Mouse (Mus musculus) liver, adult 2 months (tissue): ENCODE measurements at regions not wholly inside any gene's neighbourhood (a gene's known extent, or its start where the extent isn't known, plus 50 kb on each side); places are given as distances from the start of the nearest gene placed in this dataset.

Experiments
- DNase-seq: peaks from one replicate; pipeline ENCODE4 v3.0.0-alpha.2; 2011; ENCODE audit warnings: low read depth, low spot score; ENCODE audit errors: extremely low read depth
- H3K27ac ChIP-seq: fragments of 200-500 bp; replicated peaks from 2 replicates; pipeline ENCODE4 v1.5.1; 2012; ENCODE audit warnings: low read depth, mild to moderate bottlenecking, control low read depth, inconsistent platforms, low read length; ENCODE audit not compliant: insufficient read depth
- H3K27me3 ChIP-seq: fragments of 200-500 bp; 2 replicates; pipeline ENCODE4 v1.6.1; 2012; ENCODE audit warnings: mild to moderate bottlenecking, moderate library complexity, low read length, inconsistent platforms; ENCODE audit not compliant: control insufficient read depth, insufficient read depth
- H3K36me3 ChIP-seq: fragments of 200-500 bp; 2 replicates; pipeline ENCODE4 v1.6.1; 2012; ENCODE audit warnings: low read length, inconsistent platforms; ENCODE audit not compliant: control insufficient read depth, insufficient read depth
- H3K4me1 ChIP-seq: fragments of 200-500 bp; 2 replicates; pipeline ENCODE4 v1.6.1; 2011; ENCODE audit warnings: low read length; ENCODE audit not compliant: control insufficient read depth, insufficient read depth
- H3K4me3 ChIP-seq: fragments of 200-500 bp; 2 replicates; pipeline ENCODE4 v1.5.1; 2011; ENCODE audit warnings: low read depth, mild to moderate bottlenecking, control low read depth, low read length, moderate library complexity; ENCODE audit not compliant: insufficient read depth
- H3K79me2 ChIP-seq: fragments of 200-500 bp; 2 replicates; pipeline ENCODE4 v1.6.1; 2012; ENCODE audit warnings: inconsistent platforms, mild to moderate bottlenecking, low read length, moderate library complexity; ENCODE audit not compliant: control insufficient read depth, insufficient read depth
- H3K9ac ChIP-seq: fragments of 200-500 bp; 2 replicates; pipeline ENCODE4 v1.6.1; 2012; ENCODE audit warnings: low read depth, mild to moderate bottlenecking, control low read depth, inconsistent platforms, low read length
- CTCF ChIP-seq: fragments of 200-500 bp; IDR thresholded peaks from 2 replicates; pipeline ENCODE4 v1.5.1; 2011; ENCODE audit warnings: low read depth, low read length, control low read depth
- POLR2A ChIP-seq: fragments of 200-500 bp; IDR thresholded peaks from 2 replicates; pipeline ENCODE4 v1.6.1; 2011; ENCODE audit warnings: low read length, control low read depth; ENCODE audit not compliant: insufficient read depth; ENCODE audit errors: extremely low read depth
- WGBS: fragments of 180-500 bp; shearing (Covaris S2); methylation state at CpG from one replicate; pipeline ENCODE4 v1.1.7; 2018; 5-methylcytosine and 5-hydroxymethylcytosine counted together

GRCm38 (mm10) chr12:113337271-113337670 lies 151.5 kb downstream of the Tmem121 start:
- no peaks in the 10 kb centered on the region for H3K36me3 ChIP-seq
- DNase-seq = no peak
- H3K4me1 ChIP-seq = no peaks in the 10 kb centered on the region
- no peak for TF ChIP-seq CTCF
- TF ChIP-seq POLR2A = no peak
- no peaks in the 10 kb centered on the region for H3K79me2 ChIP-seq
- WGBS = 38% methylated on average over 3 of the region's 3 CpGs
- H3K27ac ChIP-seq = no peak overlapping the region
- no peak overlapping the region for H3K9ac ChIP-seq
- no peaks in the 10 kb centered on the region for H3K27me3 ChIP-seq
- no peak overlapping the region for H3K4me3 ChIP-seq

- Histone ChIP-seq H3K79me2 (no peaks in the 10 kb centered on the region), H3K4me3 (no peak overlapping the region), H3K27ac (no peak overlapping the region), H3K9ac (no peak overlapping the region), H3K4me1 (no peaks in the 10 kb centered on the region), H3K27me3 (no peaks in the 10 kb centered on the region), H3K36me3 (no peaks in the 10 kb centered on the region)
- no peak for TF ChIP-seq CTCF
- no peak for TF ChIP-seq POLR2A
- WGBS = 45% methylated on average over 7 of the region's 7 CpGs
- no peak for DNase-seq
Observed at GRCm38 (mm10) chr12:113338891-113339290, 150.4 kb upstream of the Adam6b start.

GRCm38 (mm10) chr12:113341046-113341445 lies 148.3 kb upstream of the Adam6b start:
- Histone ChIP-seq H3K79me2 (no peaks in the 10 kb centered on the region), H3K4me1 (no peaks in the 10 kb centered on the region), H3K36me3 (no peaks in the 10 kb centered on the region), H3K9ac (no peak overlapping the region), H3K27ac (no peak overlapping the region), H3K4me3 (no peak overlapping the region), H3K27me3 (no peaks in the 10 kb centered on the region)
- 30% methylated on average over 3 of the region's 3 CpGs for WGBS
- no peak for TF ChIP-seq POLR2A
- TF ChIP-seq CTCF = no peak
- DNase-seq = no peak

GRCm38 (mm10) chr12:113355132-113355531 lies 134.2 kb upstream of the Adam6b start:
- Histone ChIP-seq H3K27me3 (no peaks in the 10 kb centered on the region), H3K9ac (no peak overlapping the region), H3K27ac (no peak overlapping the region), H3K36me3 (no peaks in the 10 kb centered on the region), H3K4me1 (no peaks in the 10 kb centered on the region), H3K4me3 (no peak overlapping the region), H3K79me2 (no peaks in the 10 kb centered on the region)
- no peak for DNase-seq
- WGBS = 80% methylated on average over 2 of the region's 2 CpGs
- TF ChIP-seq CTCF = no peak
- no peak for TF ChIP-seq POLR2A

GRCm38 (mm10) chr12:113358077-113358476 lies 131.2 kb upstream of the Adam6b start:
- WGBS = 75% methylated on average over 5 of the region's 5 CpGs
- Histone ChIP-seq H3K36me3 (no peaks in the 10 kb centered on the region), H3K9ac (no peak overlapping the region), H3K4me3 (no peak overlapping the region), H3K4me1 (no peaks in the 10 kb centered on the region), H3K79me2 (no peaks in the 10 kb centered on the region), H3K27me3 (no peaks in the 10 kb centered on the region), H3K27ac (no peak overlapping the region)
- TF ChIP-seq CTCF = no peak
- no peak for TF ChIP-seq POLR2A
- no peak for DNase-seq

- Histone ChIP-seq H3K27ac (no peak overlapping the region), H3K9ac (no peak overlapping the region), H3K4me3 (no peak overlapping the region), H3K27me3 (no peaks in the 10 kb centered on the region), H3K79me2 (no peaks in the 10 kb centered on the region), H3K36me3 (no peaks in the 10 kb centered on the region), H3K4me1 (no peaks in the 10 kb centered on the region)
- 75% methylated on average over 7 of the region's 7 CpGs for WGBS
- no peak for DNase-seq
- TF ChIP-seq POLR2A (no peak), CTCF (no peak)
Observed at GRCm38 (mm10) chr12:113360032-113360431, 129.3 kb upstream of the Adam6b start.
